Mouse (Mus musculus) testis, adult 2 months (tissue): ENCODE results near the gene Mbnl2. TPM values are rescaled to one million over a fixed set of nuclear protein-coding genes. Genes with fewer than 3 reads are reported as not detected.

ENCODE experiments used
- H3K27ac ChIP-seq: fragments of 200-500 bp; 2 replicates; pipeline ENCODE4 v1.5.1; 2012; ENCODE audit warnings: low read depth, low read length; ENCODE audit not compliant: control insufficient read depth, insufficient read depth
- H3K27me3 ChIP-seq: fragments of 200-500 bp; 2 replicates; pipeline ENCODE4 v1.6.1; 2012; ENCODE audit warnings: mild to moderate bottlenecking, low read length, moderate library complexity; ENCODE audit not compliant: control insufficient read depth, insufficient read depth
- H3K36me3 ChIP-seq: fragments of 200-500 bp; 2 replicates; pipeline ENCODE4 v1.6.1; 2012; ENCODE audit warnings: mild to moderate bottlenecking, low read length; ENCODE audit not compliant: control insufficient read depth, insufficient read depth
- H3K4me1 ChIP-seq: fragments of 200-500 bp; 2 replicates; pipeline ENCODE4 v1.6.1; 2012; ENCODE audit warnings: low read length; ENCODE audit not compliant: control insufficient read depth, insufficient read depth
- H3K4me3 ChIP-seq: fragments of 200-500 bp; 2 replicates; pipeline ENCODE4 v1.5.1; 2012; ENCODE audit warnings: low read depth, mild to moderate bottlenecking, low read length, moderate library complexity, mixed read lengths; ENCODE audit not compliant: control insufficient read depth
- CTCF ChIP-seq: fragments of 200-500 bp; IDR thresholded peaks from 2 replicates; pipeline ENCODE4 v1.5.1; 2012; ENCODE audit warnings: low read depth, mild to moderate bottlenecking, inconsistent platforms, low read length, moderate library complexity; ENCODE audit not compliant: control insufficient read depth, insufficient read depth, insufficient replicate concordance
- POLR2A ChIP-seq: fragments of 200-500 bp; IDR thresholded peaks from 2 replicates; pipeline ENCODE4 v1.6.1; 2012; ENCODE audit warnings: low read depth, mild to moderate bottlenecking, inconsistent platforms, low read length, moderate library complexity; ENCODE audit not compliant: control insufficient read depth
- polyA plus RNA-seq: library from polyadenylated mRNA; depleted of rRNA; stranded (reverse); fragments of >200 nt; gene quantifications from 2 replicates; pipeline ENCODE4 v1.2.3, GENCODE M21; 2012

Mbnl2 gene
- polyA plus RNA-seq, 1 experiment: 14.7 TPM

DNA sequence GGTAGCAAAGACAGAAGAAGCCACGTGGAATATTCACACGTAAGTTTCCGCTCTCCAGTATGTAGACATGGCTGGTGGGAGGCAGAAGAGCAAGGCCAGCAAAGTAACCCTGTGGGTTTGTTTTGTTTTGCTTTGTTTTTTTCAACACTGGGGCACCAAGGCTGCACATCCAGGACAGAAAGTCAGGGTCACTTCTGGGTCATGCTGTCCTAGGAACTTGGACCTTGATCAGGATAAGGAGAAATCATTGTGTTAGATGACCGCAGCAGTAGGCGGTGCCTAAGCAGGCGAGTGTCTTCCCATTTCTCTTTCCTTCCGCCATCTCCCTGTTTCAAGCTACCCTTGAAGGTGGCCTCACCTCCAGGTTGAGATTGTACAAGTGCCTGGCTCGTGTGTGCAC lies 91.5 kb downstream of the Mbnl2 start:
- Histone ChIP-seq H3K27ac (0 out of 2 replicates have a peak overlapping the region, but pooled peaks have one; percentile 15), H3K36me3 (no peaks in the 10 kb centered on the region), H3K4me3 (no peak overlapping the region), H3K27me3 (no peaks in the 10 kb centered on the region), H3K4me1 (peaks cover 13% of the 10 kb centered on the region)
- TF ChIP-seq POLR2A (no peak), CTCF (no peak)

DNA sequence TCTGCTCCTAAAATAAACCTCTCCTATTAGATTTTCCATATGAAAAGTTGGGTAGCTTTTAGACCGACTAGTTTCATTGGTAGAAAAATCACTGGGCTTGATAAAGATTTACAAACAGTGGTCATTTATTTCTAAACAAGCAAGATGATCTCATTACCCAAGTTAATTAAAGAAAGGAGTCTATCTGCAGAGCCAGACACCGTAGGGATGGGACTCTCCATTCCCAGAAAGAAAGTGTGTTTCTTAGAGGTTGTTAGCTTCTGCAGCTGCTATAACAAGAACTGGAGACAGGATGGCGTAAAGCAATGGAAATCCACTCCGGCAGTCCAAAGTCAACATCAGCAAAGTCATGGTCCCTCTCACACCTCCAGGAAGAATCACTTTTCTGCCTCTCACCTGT lies 92.1 kb downstream of the Mbnl2 start:
- Histone ChIP-seq H3K36me3 (no peaks in the 10 kb centered on the region), H3K27ac (no peak overlapping the region), H3K4me3 (no peak overlapping the region), H3K27me3 (no peaks in the 10 kb centered on the region), H3K4me1 (peaks cover 13% of the 10 kb centered on the region)
- TF ChIP-seq CTCF: no peak
- no peak for TF ChIP-seq POLR2A

DNA sequence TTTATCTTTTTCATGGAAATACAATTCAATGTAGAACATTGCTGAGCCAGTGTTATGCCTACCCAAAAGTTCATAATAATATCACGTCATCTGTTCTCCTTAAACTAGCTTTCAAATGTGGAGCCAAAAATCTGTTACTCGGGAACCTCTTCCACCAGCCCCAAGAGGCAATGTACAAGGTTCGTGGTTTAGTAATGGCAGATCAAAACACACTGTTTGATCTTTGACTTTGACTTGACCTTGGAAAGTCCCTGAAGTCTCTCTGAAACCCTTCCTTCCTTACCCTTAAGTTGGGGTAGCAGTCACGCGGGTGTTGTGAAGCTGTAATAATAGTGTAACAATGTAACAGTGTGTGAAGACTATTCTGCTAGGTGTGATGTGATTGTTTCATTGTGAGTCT lies 93.0 kb downstream of the Mbnl2 start:
- TF ChIP-seq POLR2A (no peak), CTCF (no peak)
- Histone ChIP-seq H3K27me3 (no peaks in the 10 kb centered on the region), H3K4me3 (no peak overlapping the region), H3K27ac (peak overlapping the region; percentile 54; the same call in 1 of the 2 replicates), H3K4me1 (peaks cover 10% of the 10 kb centered on the region), H3K36me3 (no peaks in the 10 kb centered on the region)

DNA sequence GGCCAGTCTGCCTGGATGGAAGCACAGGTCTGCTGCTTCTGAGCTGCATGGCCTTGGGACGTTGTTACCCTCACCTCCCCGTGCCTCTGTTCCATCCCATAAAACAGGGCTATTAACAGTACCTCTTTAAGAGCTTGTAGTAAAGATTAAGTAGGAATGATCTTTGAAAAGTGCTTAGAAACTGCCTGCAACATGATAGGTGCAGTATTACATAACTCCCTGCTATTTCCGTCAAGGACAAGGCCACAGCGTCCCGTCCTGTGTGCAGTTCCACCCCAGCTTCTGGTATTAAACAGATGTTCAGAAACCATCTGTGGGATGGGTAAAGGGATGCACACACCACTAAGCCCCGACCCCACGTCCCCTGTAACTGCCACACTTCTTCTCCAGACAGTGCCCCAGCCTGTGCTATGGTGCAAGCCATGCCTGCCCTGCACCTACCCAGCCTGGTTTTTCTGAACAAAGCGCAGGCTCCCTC lies 93.5 kb downstream of the Mbnl2 start:
- Histone ChIP-seq H3K4me1 (peaks cover 10% of the 10 kb centered on the region), H3K36me3 (no peaks in the 10 kb centered on the region), H3K4me3 (no peak overlapping the region), H3K27ac (peak overlapping the region; percentile 54), H3K27me3 (no peaks in the 10 kb centered on the region)
- no peak for TF ChIP-seq CTCF
- no peak for TF ChIP-seq POLR2A

DNA sequence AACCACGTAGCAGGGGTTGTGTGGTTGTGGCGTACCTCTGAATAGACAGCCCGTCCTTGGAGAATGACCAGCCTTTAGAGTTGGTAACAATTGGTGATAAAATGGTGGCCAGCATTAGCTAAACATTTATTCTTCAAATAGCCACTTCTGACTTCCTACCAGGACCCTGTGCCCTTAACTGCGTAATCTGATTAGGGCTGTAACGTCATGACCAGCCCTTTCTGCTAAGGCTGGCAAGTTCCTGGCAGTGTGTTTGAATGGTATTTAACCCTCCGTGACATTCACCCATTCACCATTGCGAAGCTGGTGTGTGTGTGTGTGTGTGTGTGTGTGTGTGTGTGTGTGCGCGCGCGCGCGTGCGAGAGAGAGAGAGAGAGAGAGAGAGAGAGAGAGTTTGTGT lies 94.6 kb downstream of the Mbnl2 start:
- Histone ChIP-seq H3K4me3 (no peak overlapping the region), H3K27me3 (no peaks in the 10 kb centered on the region), H3K4me1 (peaks cover 10% of the 10 kb centered on the region), H3K27ac (peak overlapping the region; percentile 41; the same call in 1 of the 2 replicates), H3K36me3 (no peaks in the 10 kb centered on the region)
- TF ChIP-seq POLR2A: no peak
- TF ChIP-seq CTCF: no peak

DNA sequence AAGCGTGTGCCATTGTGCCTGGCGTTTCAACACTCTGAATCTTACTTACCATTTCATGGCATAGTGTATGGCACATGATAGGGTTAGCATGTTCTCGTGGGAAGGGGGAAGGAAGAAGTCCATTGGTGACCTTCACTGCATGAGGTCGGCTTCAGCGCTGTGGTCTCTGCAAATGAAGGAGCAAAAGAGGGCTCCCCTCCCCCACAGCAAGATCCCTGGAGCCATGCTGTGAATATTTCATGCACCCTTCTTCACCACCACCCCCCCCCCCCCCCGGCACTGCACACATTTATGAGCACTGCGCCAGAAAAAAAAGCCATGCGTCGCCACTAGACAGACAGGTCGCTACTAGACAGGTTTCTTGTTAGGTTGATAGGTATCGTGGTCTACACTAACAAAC lies 95.2 kb downstream of the Mbnl2 start:
- Histone ChIP-seq H3K27ac (peak overlapping the region; percentile 41; the same call in 1 of the 2 replicates), H3K4me1 (peaks cover 10% of the 10 kb centered on the region), H3K27me3 (no peaks in the 10 kb centered on the region), H3K4me3 (no peak overlapping the region), H3K36me3 (no peaks in the 10 kb centered on the region)
- no peak for TF ChIP-seq CTCF

DNA sequence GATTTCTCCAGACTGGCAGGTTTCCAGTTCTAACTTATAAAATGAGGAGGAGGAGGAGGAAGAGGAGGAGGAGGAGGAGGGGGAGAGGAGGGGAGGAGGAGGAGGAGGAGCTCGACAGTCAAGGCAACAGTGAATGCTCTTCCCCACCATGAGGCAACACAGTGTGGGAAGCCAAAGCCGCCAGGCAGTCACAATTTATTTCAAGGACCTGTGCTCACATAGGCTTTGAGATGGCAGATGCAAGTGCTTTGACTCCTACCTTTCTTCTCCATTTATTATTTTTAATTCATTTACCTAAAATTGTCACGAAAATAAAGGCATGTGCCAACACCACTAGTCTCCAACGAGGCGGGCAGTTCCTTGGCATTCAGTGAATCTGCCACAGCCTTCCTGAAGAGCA lies 95.7 kb downstream of the Mbnl2 start:
- H3K27me3 ChIP-seq: no peaks in the 10 kb centered on the region
- TF ChIP-seq POLR2A (no peak), CTCF (no peak)
- no peak overlapping the region for H3K27ac ChIP-seq
- H3K36me3 ChIP-seq: no peaks in the 10 kb centered on the region
- H3K4me3 ChIP-seq: no peak overlapping the region
- H3K4me1 ChIP-seq: peaks cover 10% of the 10 kb centered on the region
